Mouse (Mus musculus) liver, adult 2 months (tissue): ENCODE results near the gene Apom. TPM values are rescaled to one million over a fixed set of nuclear protein-coding genes. Genes with fewer than 3 reads are reported as not detected.

ENCODE experiments used
- DNase-seq: peaks from one replicate; pipeline ENCODE4 v3.0.0-alpha.2; 2011; ENCODE audit warnings: low read depth, low spot score; ENCODE audit errors: extremely low read depth
- H3K27ac ChIP-seq: fragments of 200-500 bp; replicated peaks from 2 replicates; pipeline ENCODE4 v1.5.1; 2012; ENCODE audit warnings: low read depth, mild to moderate bottlenecking, control low read depth, inconsistent platforms, low read length; ENCODE audit not compliant: insufficient read depth
- H3K27me3 ChIP-seq: fragments of 200-500 bp; 2 replicates; pipeline ENCODE4 v1.6.1; 2012; ENCODE audit warnings: mild to moderate bottlenecking, moderate library complexity, low read length, inconsistent platforms; ENCODE audit not compliant: control insufficient read depth, insufficient read depth
- H3K36me3 ChIP-seq: fragments of 200-500 bp; 2 replicates; pipeline ENCODE4 v1.6.1; 2012; ENCODE audit warnings: low read length, inconsistent platforms; ENCODE audit not compliant: control insufficient read depth, insufficient read depth
- H3K4me1 ChIP-seq: fragments of 200-500 bp; 2 replicates; pipeline ENCODE4 v1.6.1; 2011; ENCODE audit warnings: low read length; ENCODE audit not compliant: control insufficient read depth, insufficient read depth
- H3K4me3 ChIP-seq: fragments of 200-500 bp; 2 replicates; pipeline ENCODE4 v1.5.1; 2011; ENCODE audit warnings: low read depth, mild to moderate bottlenecking, control low read depth, low read length, moderate library complexity; ENCODE audit not compliant: insufficient read depth
- H3K79me2 ChIP-seq: fragments of 200-500 bp; 2 replicates; pipeline ENCODE4 v1.6.1; 2012; ENCODE audit warnings: inconsistent platforms, mild to moderate bottlenecking, low read length, moderate library complexity; ENCODE audit not compliant: control insufficient read depth, insufficient read depth
- H3K9ac ChIP-seq: fragments of 200-500 bp; 2 replicates; pipeline ENCODE4 v1.6.1; 2012; ENCODE audit warnings: low read depth, mild to moderate bottlenecking, control low read depth, inconsistent platforms, low read length
- CTCF ChIP-seq: fragments of 200-500 bp; IDR thresholded peaks from 2 replicates; pipeline ENCODE4 v1.5.1; 2011; ENCODE audit warnings: low read depth, low read length, control low read depth
- POLR2A ChIP-seq: fragments of 200-500 bp; IDR thresholded peaks from 2 replicates; pipeline ENCODE4 v1.6.1; 2011; ENCODE audit warnings: low read length, control low read depth; ENCODE audit not compliant: insufficient read depth; ENCODE audit errors: extremely low read depth
- whole genome bisulfite sequencing: fragments of 180-500 bp; shearing (Covaris S2); methylation state at CpG from one replicate; pipeline ENCODE4 v1.1.7; 2018; 5-methylcytosine and 5-hydroxymethylcytosine counted together
- polyA plus RNA-seq: library from polyadenylated mRNA; depleted of rRNA; stranded (reverse); fragments of >200 nt; gene quantifications from 2 replicates; pipeline ENCODE4 v1.2.3, GENCODE M21; 2012
- total RNA-seq: library from RNA; depleted of rRNA; stranded (reverse); fragments of >200 nt; gene quantifications from 2 replicates; pipeline ENCODE4 v1.2.3, GENCODE M21; 2014

Apom gene
- total and polyA plus RNA-seq, 2 experiments = 432 to 575 TPM

GRCm38 (mm10) chr17:35174201-35174977 lies 42.5 kb upstream of the Apom start:
- peak overlapping the region; percentile 31; the same call in 1 of the 2 replicates for H3K27ac ChIP-seq
- no peak for DNase-seq
- H3K4me1 ChIP-seq = no peaks in the 10 kb centered on the region
- H3K36me3 ChIP-seq = no peaks in the 10 kb centered on the region
- TF ChIP-seq CTCF (no peak), POLR2A (no peak)
- no peak overlapping the region for H3K9ac ChIP-seq
- no peaks in the 10 kb centered on the region for H3K27me3 ChIP-seq
- H3K79me2 ChIP-seq = no peaks in the 10 kb centered on the region
- WGBS = 67% methylated on average over 8 of the region's 8 CpGs
- H3K4me3 ChIP-seq = no peak overlapping the region

- Histone ChIP-seq H3K4me3 (no peak overlapping the region), H3K36me3 (no peaks in the 10 kb centered on the region), H3K27ac (peak overlapping the region; percentile 55), H3K27me3 (no peaks in the 10 kb centered on the region), H3K79me2 (no peaks in the 10 kb centered on the region), H3K9ac (no peak overlapping the region), H3K4me1 (no peaks in the 10 kb centered on the region)
- 82% methylated on average over 3 of the region's 3 CpGs for WGBS
- TF ChIP-seq CTCF (no peak), POLR2A (no peak)
- no peak for DNase-seq
Observed at GRCm38 (mm10) chr17:35173329-35173728, 41.5 kb upstream of the Apom start.

- Histone ChIP-seq H3K4me3 (peak overlapping the region; percentile 61), H3K27ac (peak overlapping the region; percentile 64), H3K9ac (peak overlapping the region; percentile 70), H3K27me3 (no peaks in the 10 kb centered on the region), H3K4me1 (no peaks in the 10 kb centered on the region), H3K36me3 (no peaks in the 10 kb centered on the region), H3K79me2 (no peaks in the 10 kb centered on the region)
- TF ChIP-seq CTCF (no peak), POLR2A (no peak)
- WGBS = 78% methylated on average over 11 of the region's 11 CpGs
- DNase-seq = no peak
Observed at GRCm38 (mm10) chr17:35172445-35173234, 40.8 kb upstream of the Apom start.

- DNase-seq = peak; percentile 57
- TF ChIP-seq CTCF (no peak), POLR2A (no peak)
- H3K4me1 ChIP-seq = peaks cover 3% of the 10 kb centered on the region
- H3K36me3 ChIP-seq = no peaks in the 10 kb centered on the region
- no peaks in the 10 kb centered on the region for H3K27me3 ChIP-seq
- H3K4me3 ChIP-seq = no peak overlapping the region
- no peak overlapping the region for H3K27ac ChIP-seq
- WGBS = 18% methylated on average over 4 of the region's 4 CpGs
- peaks cover 9% of the 10 kb centered on the region; the same call in 1 of the 2 replicates for H3K79me2 ChIP-seq
- no peak overlapping the region for H3K9ac ChIP-seq
Observed at GRCm38 (mm10) chr17:35168541-35169207, 36.8 kb upstream of the Apom start.

GRCm38 (mm10) chr17:35167794-35168193 lies 35.9 kb upstream of the Apom start:
- no peak for TF ChIP-seq CTCF
- TF ChIP-seq POLR2A = no peak
- H3K4me3 ChIP-seq = no peak overlapping the region
- no peak for DNase-seq
- no peak overlapping the region for H3K9ac ChIP-seq
- 84% methylated on average over 7 of the region's 7 CpGs for WGBS
- no peaks in the 10 kb centered on the region for H3K36me3 ChIP-seq
- H3K27me3 ChIP-seq = no peaks in the 10 kb centered on the region
- peaks cover 12% of the 10 kb centered on the region; the same call in 1 of the 2 replicates for H3K79me2 ChIP-seq
- H3K27ac ChIP-seq = no peak overlapping the region
- peaks cover 5% of the 10 kb centered on the region for H3K4me1 ChIP-seq
